Mouse (Mus musculus) neural tube, embryonic 15.5 days (tissue): ENCODE data around the gene Dhx16. TPM values are rescaled to one million over a fixed set of nuclear protein-coding genes. Genes with fewer than 3 reads are reported as not detected.
"Not testable (repeated sequence)": the region's sequence is repeated elsewhere in the genome, so short reads cannot be mapped to it uniquely, and the experiment has no call there.

Source experiments
- ATAC-seq: fragments of 200-750 bp; cut with Nextera tagmentation; 2 replicates; pipeline ENCODE4 v1.8.0; 2017; ENCODE audit warnings: mild to moderate bottlenecking, moderate TSS enrichment, moderate library complexity; ENCODE audit not compliant: low FRiP score
- H3K27ac ChIP-seq: fragments of 300-500 bp; sonication (generic); replicated peaks from 2 replicates; pipeline ENCODE4 v1.5.1; 2015; ENCODE audit warnings: mild to moderate bottlenecking, inconsistent platforms
- H3K27me3 ChIP-seq: fragments of 300-500 bp; sonication (generic); replicated peaks from 2 replicates; pipeline ENCODE4 v1.6.1; 2015; ENCODE audit warnings: inconsistent platforms
- H3K36me3 ChIP-seq: fragments of 300-500 bp; sonication (generic); 2 replicates; pipeline ENCODE4 v1.6.1; 2015; ENCODE audit warnings: inconsistent platforms
- H3K4me1 ChIP-seq: fragments of 300-500 bp; sonication (generic); 2 replicates; pipeline ENCODE4 v1.6.1; 2015; ENCODE audit warnings: inconsistent platforms
- H3K4me2 ChIP-seq: fragments of 300-500 bp; sonication (generic); 2 replicates; pipeline ENCODE4 v1.6.1; 2015; ENCODE audit warnings: inconsistent platforms, mild to moderate bottlenecking, moderate library complexity
- H3K4me3 ChIP-seq: fragments of 300-500 bp; sonication (generic); replicated peaks from 2 replicates; pipeline ENCODE4 v1.5.1; 2015; ENCODE audit warnings: mild to moderate bottlenecking, inconsistent platforms
- H3K9ac ChIP-seq: fragments of 300-500 bp; sonication (generic); replicated peaks from 2 replicates; pipeline ENCODE4 v1.6.1; 2015; ENCODE audit warnings: mild to moderate bottlenecking, inconsistent platforms
- H3K9me3 ChIP-seq: fragments of 300-500 bp; sonication (generic); replicated peaks from 2 replicates; pipeline ENCODE4 v1.6.1; 2016; ENCODE audit warnings: inconsistent platforms
- WGBS: fragments of 180-500 bp; shearing (Covaris S2); methylation state at CpG from one replicate; pipeline ENCODE4 v1.1.7; 2015; ENCODE audit warnings: mixed read lengths; 5-methylcytosine and 5-hydroxymethylcytosine counted together
- polyA plus RNA-seq: library from polyadenylated mRNA; unstranded; fragments of >200 nt; fragmentation: Nextera tagmentation; extraction: Ambion mirVana; gene quantifications from 2 replicates; pipeline ENCODE4 v1.2.1, GENCODE M21; 2015

Dhx16 gene
- polyA plus RNA-seq, 1 experiment from 2014 or later: 26.8 TPM

DNA sequence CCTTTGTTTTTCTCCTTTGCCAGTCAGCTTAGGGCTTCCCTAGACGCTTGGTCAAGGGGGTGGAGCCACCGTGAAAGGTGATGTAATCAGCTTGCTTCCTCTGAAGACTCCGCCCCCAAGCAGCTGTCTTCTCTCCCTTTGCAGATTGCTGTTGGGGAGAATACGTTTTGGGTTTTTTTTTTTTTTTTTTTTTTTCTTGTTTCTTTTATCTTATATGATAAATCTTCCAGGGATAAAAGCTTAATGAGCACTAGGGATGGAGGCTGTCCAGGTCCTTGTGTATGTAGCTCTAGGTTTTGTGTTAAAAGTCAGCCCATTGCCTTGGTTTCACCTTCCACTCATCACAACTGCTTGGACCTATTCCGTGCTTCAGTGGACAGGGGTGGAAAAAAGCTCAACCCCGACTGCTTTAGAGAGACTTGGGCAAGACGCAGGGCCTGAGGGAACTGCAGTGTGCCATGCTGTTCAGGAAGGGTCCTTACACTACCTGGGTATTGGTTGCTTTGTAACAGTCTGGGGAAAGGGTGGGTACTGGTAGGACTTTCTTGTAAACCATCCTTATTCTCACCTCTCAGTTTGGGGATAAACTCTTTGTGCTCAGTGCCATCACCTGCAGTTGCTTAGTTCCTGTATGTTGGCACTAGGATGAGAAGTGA, 39.6 kb downstream of the Dhx16 start:
- H3K4me2 ChIP-seq: peak overlapping the region; percentile 78
- peak overlapping the region; percentile 73 for H3K4me3 ChIP-seq
- H3K4me1 ChIP-seq: peaks cover 50% of the 10 kb centered on the region
- H3K9ac ChIP-seq: peak overlapping the region; percentile 80
- peaks cover 11% of the 10 kb centered on the region for H3K36me3 ChIP-seq
- 5% methylated on average over 7 of the region's 7 CpGs for WGBS
- no peaks in the 10 kb centered on the region for H3K27me3 ChIP-seq
- ATAC-seq: peak; percentile 58
- H3K9me3 ChIP-seq: no peaks in the 10 kb centered on the region
- H3K27ac ChIP-seq: peak overlapping the region; percentile 99

DNA sequence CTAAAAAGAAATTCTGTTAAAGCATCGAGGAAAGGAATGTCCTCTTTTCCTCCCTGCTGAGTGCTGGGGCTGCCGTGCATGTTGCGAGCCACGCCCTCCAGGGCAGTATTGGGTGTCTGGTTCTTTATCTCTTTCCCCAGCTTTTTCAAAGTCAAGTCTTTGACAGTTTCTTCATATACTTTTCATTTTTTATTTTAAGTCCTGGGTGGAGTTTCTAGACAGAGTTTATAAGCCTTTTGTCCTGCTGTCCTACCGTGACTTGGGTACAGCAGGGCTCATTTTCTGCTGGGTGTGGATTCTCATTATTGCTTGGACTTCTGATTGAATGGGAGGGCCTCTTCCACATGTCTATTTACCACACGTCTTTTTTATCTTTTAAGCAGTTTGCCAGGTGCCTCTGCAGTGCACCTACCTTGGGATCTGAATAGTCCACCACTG, 40.3 kb downstream of the Dhx16 start:
- H3K27ac ChIP-seq: peak overlapping the region; percentile 99
- H3K4me2 ChIP-seq: peak overlapping the region; percentile 78
- peak overlapping the region; percentile 73 for H3K4me3 ChIP-seq
- peaks cover 45% of the 10 kb centered on the region for H3K4me1 ChIP-seq
- peaks cover 18% of the 10 kb centered on the region for H3K36me3 ChIP-seq
- no peak for ATAC-seq
- H3K9me3 ChIP-seq: no peaks in the 10 kb centered on the region
- peak overlapping the region; percentile 80 for H3K9ac ChIP-seq
- WGBS: 39% methylated on average over 6 of the region's 6 CpGs
- no peaks in the 10 kb centered on the region for H3K27me3 ChIP-seq

DNA sequence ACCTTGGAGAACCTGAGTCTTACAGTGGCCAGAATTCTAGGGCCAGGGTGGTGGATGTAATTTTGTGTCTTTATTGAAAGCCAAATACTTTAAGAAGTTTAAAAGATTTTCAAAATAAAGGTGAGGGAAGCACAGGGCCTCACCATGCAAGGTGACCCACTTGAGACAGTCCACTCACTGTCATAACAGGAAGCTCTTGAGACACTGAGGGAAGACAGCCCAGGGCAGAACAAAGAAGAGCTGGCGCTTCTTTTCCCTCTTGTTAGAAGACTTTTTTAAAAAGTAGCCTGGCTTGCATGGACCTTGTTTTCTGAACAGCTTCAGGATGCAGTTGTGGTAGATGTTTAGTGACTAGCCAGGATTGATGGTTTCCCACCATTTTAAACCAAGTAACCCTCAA, 40.8 kb downstream of the Dhx16 start:
- Histone ChIP-seq H3K9ac (peak overlapping the region; percentile 80; the same call in 1 of the 2 replicates), H3K4me1 (peaks cover 40% of the 10 kb centered on the region), H3K27me3 (no peaks in the 10 kb centered on the region), H3K9me3 (no peaks in the 10 kb centered on the region), H3K27ac (peak overlapping the region; percentile 99), H3K4me2 (peak overlapping the region; percentile 78), H3K4me3 (peak overlapping the region; percentile 73), H3K36me3 (peaks cover 23% of the 10 kb centered on the region)
- no peak for ATAC-seq
- WGBS: 80% methylated on average over 1 of the region's 1 CpGs

DNA sequence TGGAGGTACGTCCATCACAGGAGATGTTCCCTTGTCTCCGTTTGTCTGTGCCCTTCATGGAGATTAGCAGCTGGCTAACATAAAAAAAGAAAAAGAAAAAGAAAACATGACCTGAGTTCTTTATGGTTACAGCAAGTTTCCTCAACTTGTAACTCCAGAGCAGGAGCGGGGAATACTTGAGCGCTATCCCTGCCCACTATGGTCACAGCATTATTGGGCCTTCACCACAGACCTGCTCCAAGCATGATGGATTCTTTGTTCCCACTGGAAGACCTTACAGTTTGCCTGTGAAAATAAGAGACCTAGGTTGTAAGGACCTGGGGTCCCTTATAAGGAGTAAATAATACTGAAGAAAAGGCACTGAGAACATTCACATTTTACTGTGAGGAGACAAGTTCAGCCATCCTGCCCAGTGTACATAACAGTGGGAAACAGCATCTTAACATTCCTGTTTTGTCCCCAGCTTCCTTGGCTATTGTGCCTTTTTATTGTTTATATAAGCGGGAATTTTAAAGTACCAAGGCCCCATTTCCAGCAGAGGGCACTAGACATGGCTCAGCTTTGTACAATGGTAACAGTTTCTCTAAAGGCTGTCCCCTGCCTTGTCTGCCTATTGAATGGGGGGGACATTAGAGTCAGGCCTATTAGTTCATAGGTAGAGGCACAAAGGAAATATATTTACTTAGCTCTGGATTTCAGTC, 41.4 kb downstream of the Dhx16 start:
- H3K36me3 ChIP-seq: peaks cover 27% of the 10 kb centered on the region
- H3K9me3 ChIP-seq: no peaks in the 10 kb centered on the region
- peak overlapping the region; percentile 73; the same call in 1 of the 2 replicates for H3K4me3 ChIP-seq
- H3K9ac ChIP-seq: no peak overlapping the region
- H3K27ac ChIP-seq: peak overlapping the region; percentile 99
- WGBS: 62% methylated on average over 5 of the region's 5 CpGs
- H3K4me1 ChIP-seq: peaks cover 36% of the 10 kb centered on the region
- no peaks in the 10 kb centered on the region for H3K27me3 ChIP-seq
- ATAC-seq: no peak
- H3K4me2 ChIP-seq: peak overlapping the region; percentile 78

DNA sequence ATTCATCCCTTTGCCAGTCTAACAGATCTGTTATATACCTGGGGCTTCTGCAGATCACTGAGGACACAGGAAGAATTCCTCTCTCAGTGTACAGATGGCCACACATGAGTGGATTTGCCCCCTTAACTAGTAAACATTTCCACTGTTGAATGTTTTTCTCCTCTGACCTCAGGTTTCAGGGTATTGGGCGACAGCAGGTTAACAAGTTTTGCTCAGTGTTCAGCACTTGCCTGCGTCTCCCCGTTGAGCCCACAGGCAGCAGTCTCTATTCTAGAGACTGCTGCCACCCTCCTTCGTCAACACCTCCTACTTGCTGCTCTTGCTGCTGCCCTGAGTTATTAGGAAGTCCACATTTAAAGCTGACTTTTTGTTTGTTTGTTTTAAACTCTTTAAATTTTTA, 42.1 kb downstream of the Dhx16 start:
- H3K27ac ChIP-seq: peak overlapping the region; percentile 54
- peaks cover 36% of the 10 kb centered on the region for H3K4me1 ChIP-seq
- no peaks in the 10 kb centered on the region for H3K9me3 ChIP-seq
- H3K4me3 ChIP-seq: no peak overlapping the region
- no peak for ATAC-seq
- H3K4me2 ChIP-seq: no peak overlapping the region
- H3K9ac ChIP-seq: no peak overlapping the region
- peaks cover 34% of the 10 kb centered on the region for H3K36me3 ChIP-seq
- H3K27me3 ChIP-seq: no peaks in the 10 kb centered on the region
- WGBS: 90% methylated on average over 4 of the region's 4 CpGs

DNA sequence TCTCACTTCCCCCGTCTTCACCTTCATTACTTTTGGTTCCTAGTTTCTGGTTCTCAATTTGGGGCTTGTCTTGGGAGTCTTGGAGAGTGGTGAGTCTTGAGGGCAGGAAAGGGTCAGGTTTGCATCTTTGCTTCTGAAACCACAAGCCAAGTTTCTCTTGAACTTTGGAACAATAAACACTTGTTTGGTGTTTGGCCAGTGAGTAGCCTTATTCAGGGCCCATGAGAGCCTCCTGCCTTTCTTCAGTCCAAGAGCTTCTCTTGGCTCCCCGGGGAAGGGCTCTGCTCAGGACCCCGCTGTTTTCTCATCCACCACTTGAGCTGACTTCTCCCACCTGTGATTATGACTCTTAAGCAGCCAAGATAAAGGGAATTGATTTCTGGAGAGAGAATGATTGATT, 42.9 kb downstream of the Dhx16 start:
- Histone ChIP-seq H3K9ac (no peak overlapping the region), H3K36me3 (peaks cover 41% of the 10 kb centered on the region), H3K27ac (peak overlapping the region; percentile 33; the same call in 1 of the 2 replicates), H3K27me3 (no peaks in the 10 kb centered on the region), H3K4me2 (no peak overlapping the region), H3K4me3 (no peak overlapping the region), H3K4me1 (peaks cover 36% of the 10 kb centered on the region), H3K9me3 (no peaks in the 10 kb centered on the region)
- ATAC-seq: no peak
- WGBS: 82% methylated on average over 3 of the region's 3 CpGs

DNA sequence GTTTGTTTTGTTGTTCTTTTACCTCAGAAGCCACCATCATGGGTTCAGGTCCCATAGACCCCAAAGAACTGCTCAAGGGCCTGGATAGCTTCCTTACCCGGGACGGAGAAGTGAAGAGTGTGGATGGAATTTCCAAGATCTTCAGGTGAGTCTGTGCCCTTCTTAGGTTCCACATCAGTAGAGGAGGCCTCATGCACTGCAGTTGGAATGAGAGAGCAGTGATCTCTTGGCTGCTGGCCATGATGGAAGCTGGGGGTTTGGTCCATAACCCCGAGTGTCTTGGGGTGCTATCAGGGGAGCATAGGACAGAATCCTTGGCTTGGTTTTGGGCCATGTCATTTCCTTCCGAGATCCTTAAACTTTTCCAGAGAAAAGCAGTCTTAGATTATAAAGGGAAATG, 43.7 kb downstream of the Dhx16 start:
- H3K4me1 ChIP-seq: peaks cover 36% of the 10 kb centered on the region
- no peak overlapping the region for H3K4me2 ChIP-seq
- ATAC-seq: no peak
- no peak overlapping the region for H3K27ac ChIP-seq
- no peak overlapping the region for H3K9ac ChIP-seq
- WGBS: 95% methylated on average over 4 of the region's 4 CpGs
- H3K27me3 ChIP-seq: no peaks in the 10 kb centered on the region
- H3K4me3 ChIP-seq: no peak overlapping the region
- H3K36me3 ChIP-seq: peaks cover 48% of the 10 kb centered on the region
- H3K9me3 ChIP-seq: no peaks in the 10 kb centered on the region

DNA sequence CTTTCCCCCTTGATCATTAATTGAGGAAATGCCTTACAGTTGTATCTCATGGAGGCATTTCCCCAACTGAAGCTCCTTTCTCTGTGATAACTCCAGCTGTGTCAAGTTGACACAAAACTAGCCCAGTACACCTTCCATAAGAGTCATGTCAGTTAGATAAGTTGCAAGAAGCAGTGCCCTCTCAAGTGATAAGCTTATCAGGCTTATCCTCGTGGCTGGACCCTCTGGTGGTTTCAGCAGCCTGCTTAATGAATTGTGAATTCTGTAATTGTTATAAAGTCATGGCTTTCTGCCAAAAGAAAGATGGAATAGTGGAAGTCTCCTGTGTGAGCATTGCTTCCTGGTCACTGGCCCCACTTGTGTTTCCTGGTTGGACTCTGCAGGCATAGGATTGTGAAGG, 47.9 kb downstream of the Dhx16 start:
- H3K27ac ChIP-seq: no peak overlapping the region
- 55% methylated on average over 1 of the region's 1 CpGs for WGBS
- H3K9me3 ChIP-seq: no peaks in the 10 kb centered on the region

DNA sequence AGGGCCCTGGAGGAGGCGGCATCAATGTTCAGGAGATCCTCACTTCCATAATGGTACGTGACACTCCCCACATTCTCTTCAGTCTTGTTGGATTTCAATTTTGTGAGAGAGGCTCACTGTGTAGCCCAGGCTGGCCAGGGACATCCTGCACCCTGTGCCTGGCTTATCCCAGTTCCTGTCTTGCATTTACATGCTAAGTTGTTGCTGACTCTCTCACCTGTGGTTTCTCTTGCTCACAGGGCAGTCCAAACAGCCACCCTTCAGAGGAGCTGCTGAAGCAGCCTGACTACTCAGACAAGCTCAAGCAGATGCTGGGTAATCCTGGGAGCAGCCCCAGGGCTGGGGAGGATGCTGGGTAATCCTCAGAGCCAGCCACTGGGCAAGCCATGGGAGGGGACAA, 49.9 kb downstream of the Dhx16 start:
- Histone ChIP-seq H3K4me3 (no peak overlapping the region), H3K4me1 (no peaks in the 10 kb centered on the region), H3K27ac (no peak overlapping the region), H3K27me3 (no peaks in the 10 kb centered on the region), H3K36me3 (peaks cover 65% of the 10 kb centered on the region), H3K9me3 (no peaks in the 10 kb centered on the region), H3K4me2 (no peak overlapping the region), H3K9ac (no peak overlapping the region)
- ATAC-seq: no peak
- 90% methylated on average over 2 of the region's 2 CpGs for WGBS

More for the DNA sequence above, 47.9 kb downstream of the Dhx16 start:
- no peaks in the 10 kb centered on the region for H3K27me3 ChIP-seq
- 0 out of 2 replicates have a peak, but pooled peaks cover 3% of the 10 kb centered on the region for H3K4me1 ChIP-seq
- ATAC-seq: no peak
- H3K9ac ChIP-seq: no peak overlapping the region
- no peak overlapping the region for H3K4me3 ChIP-seq
- peaks cover 80% of the 10 kb centered on the region for H3K36me3 ChIP-seq
- no peak overlapping the region for H3K4me2 ChIP-seq

DNA sequence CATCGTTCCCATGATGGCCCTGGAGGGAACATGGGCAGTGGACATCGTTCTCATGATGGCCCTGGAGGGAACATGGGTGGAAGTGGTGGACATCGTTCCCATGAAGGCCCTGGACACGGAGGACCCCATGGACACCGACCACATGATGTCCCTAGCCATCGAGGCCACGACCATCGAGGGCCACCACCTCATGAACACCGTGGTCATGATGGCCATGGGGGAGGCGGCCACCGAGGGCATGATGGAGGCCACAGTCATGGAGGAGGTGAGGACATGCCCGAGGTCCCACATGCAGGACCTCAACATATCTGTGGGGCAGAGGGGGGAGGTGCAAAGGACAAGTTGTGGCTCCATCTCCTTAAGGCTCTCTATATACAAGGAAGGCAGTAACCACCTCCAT, 51.0 kb downstream of the Dhx16 start:
- Histone ChIP-seq H3K4me3 (no peak overlapping the region), H3K9me3 (no peaks in the 10 kb centered on the region), H3K27ac (no peak overlapping the region), H3K9ac (no peak overlapping the region), H3K4me1 (no peaks in the 10 kb centered on the region), H3K36me3 (peaks cover 55% of the 10 kb centered on the region), H3K27me3 (no peaks in the 10 kb centered on the region), H3K4me2 (no peak overlapping the region)
- 95% methylated on average over 12 of the region's 12 CpGs for WGBS
- no peak for ATAC-seq

DNA sequence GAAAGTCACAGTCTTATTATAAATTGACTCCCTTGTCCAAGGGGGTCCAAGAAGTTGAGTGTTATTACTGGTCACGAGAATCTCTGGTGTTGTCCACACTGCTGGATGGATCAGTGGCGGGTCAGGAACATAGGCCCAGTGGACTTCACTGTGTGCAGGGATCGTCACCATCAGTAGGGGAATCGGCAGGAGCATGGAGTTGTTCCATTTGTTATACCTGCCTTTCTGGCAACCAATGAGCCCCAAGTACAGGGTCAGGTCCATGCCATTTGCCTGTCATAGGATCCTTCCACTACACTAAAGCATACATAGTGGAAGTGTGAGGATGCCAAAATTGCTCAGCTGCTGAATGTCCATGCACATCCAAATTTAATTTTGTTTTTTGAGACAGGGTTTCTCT, 53.0 kb downstream of the Dhx16 start:
- Histone ChIP-seq H3K27me3 (no peaks in the 10 kb centered on the region), H3K27ac (no peak overlapping the region), H3K4me3 (no peak overlapping the region), H3K36me3 (peaks cover 39% of the 10 kb centered on the region), H3K4me2 (no peak overlapping the region), H3K4me1 (no peaks in the 10 kb centered on the region), H3K9ac (no peak overlapping the region), H3K9me3 (no peaks in the 10 kb centered on the region)
- no peak for ATAC-seq
- 90% methylated on average over 4 of the region's 4 CpGs for WGBS

DNA sequence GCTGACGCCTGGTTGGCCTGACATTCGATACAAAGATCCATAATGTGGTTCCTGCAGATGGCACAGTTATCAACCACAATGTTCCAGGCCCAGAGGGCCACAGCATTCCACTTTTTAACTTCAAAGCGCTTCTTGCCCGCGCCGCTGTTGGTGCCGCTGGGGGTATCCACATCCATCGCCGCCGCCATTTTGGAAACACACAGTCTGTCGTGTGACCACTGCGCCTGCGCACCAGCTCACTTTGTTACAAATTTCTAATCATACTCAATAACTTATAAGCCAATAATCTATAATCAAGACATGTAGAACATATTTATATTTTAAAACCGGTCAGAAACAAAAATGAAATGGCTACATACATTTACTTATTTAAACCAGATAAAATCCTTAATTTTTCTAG, 56.1 kb downstream of the Dhx16 start:
- H3K9me3 ChIP-seq, ATAC-seq, H3K4me2 ChIP-seq, H3K27ac ChIP-seq, H3K9ac ChIP-seq, H3K36me3 ChIP-seq, H3K4me3 ChIP-seq, H3K4me1 ChIP-seq, H3K27me3 ChIP-seq: not testable (repeated sequence)
- WGBS: 90% methylated on average over 14 of the region's 14 CpGs
